23 mouse cellular contexts compared by ENCODE assay signal in genomic region chr17:29678526-29678925, GRCm38 (mm10). TPM values are rescaled to one million over a fixed set of nuclear protein-coding genes. Genes with fewer than 3 reads are reported as not detected.
DNase-seq lines count a peak whose midpoint lies in the region; ATAC-seq and TF ChIP-seq lines count a peak whose summit lies in the region.
"Had no signal": no experiment of that assay in that cellular context is flagged by ENCODE, and none has a peak within 500 bp of the region (broad histone marks: within the 10 kb centered on the region; RNA-seq: fewer than 3 reads in every experiment).

No protein-coding gene starts in this region.

- TF ChIP-seq CTCF in MEL (IDR thresholded peaks at IDR 0.05 in 2 of 3, conservative IDR thresholded peaks at IDR 0.05 in 1 of 3; ENCODE audit: control insufficient read depth in 1 of 3, insufficient read depth in 1 of 3, low read depth in 2 of 3, low read length in 3 of 3, poor library complexity in 1 of 3, severe bottlenecking in 1 of 3) = no peak

- no peaks in the 10 kb centered on the region for H3K9me3 ChIP-seq in forebrain, embryonic 13.5 days (replicated peaks)
- no peaks in the 10 kb centered on the region for H3K9me3 ChIP-seq in forebrain, embryonic 10.5 days
- no peaks in the 10 kb centered on the region for H3K9me3 ChIP-seq in lung, embryonic 15.5 days
- H3K9me3 ChIP-seq in midbrain, embryonic 13.5 days = no peaks in the 10 kb centered on the region
- H3K9me3 ChIP-seq in midbrain, embryonic 15.5 days = no peaks in the 10 kb centered on the region
- no peaks in the 10 kb centered on the region for H3K9me3 ChIP-seq in MEL (replicated peaks; ENCODE audit: insufficient read depth, low read length)
- H3K9me3 ChIP-seq: embryonic facial prominence, embryonic 15.5 days; heart, embryonic 12.5 days; hindbrain, embryonic 10.5 days had no signal

- no peak overlapping the region for H3K4me2 ChIP-seq in forebrain, embryonic 13.5 days
- no peak overlapping the region for H3K4me2 ChIP-seq in lung, embryonic 15.5 days
- H3K4me2 ChIP-seq in midbrain, embryonic 13.5 days (replicated peaks) = no peak overlapping the region
- H3K4me2 ChIP-seq in midbrain, embryonic 15.5 days = no peak overlapping the region
- H3K4me2 ChIP-seq: embryonic facial prominence, embryonic 15.5 days; heart, embryonic 12.5 days; hindbrain, embryonic 14.5 days had no signal

- H3K4me3 ChIP-seq in forebrain, embryonic 13.5 days = no peak overlapping the region
- no peak overlapping the region for H3K4me3 ChIP-seq in forebrain, embryonic 10.5 days
- no peak overlapping the region for H3K4me3 ChIP-seq in lung, embryonic 15.5 days
- H3K4me3 ChIP-seq in midbrain, embryonic 13.5 days (replicated peaks) = no peak overlapping the region
- no peak overlapping the region for H3K4me3 ChIP-seq in midbrain, embryonic 15.5 days
- no peak overlapping the region for H3K4me3 ChIP-seq in MEL (ENCODE audit: control insufficient read depth in 1 of 2, insufficient read depth in 1 of 2, low read depth in 2 of 2, low read length in 2 of 2)
- H3K4me3 ChIP-seq: embryonic facial prominence, embryonic 15.5 days; erythroblast, embryonic 14.5 days; heart, adult 2 months; heart, embryonic 12.5 days; hindbrain, embryonic 10.5 days had no signal

- TF ChIP-seq RAD21 in MEL (IDR thresholded peaks at IDR 0.05; ENCODE audit: low read depth, low read length) = no peak

- H3K79me2 ChIP-seq in MEL (ENCODE audit: control insufficient read depth, insufficient read depth, low read length, poor library complexity) = no peaks in the 10 kb centered on the region

- no peak for TF ChIP-seq EP300 in MEL (IDR thresholded peaks at IDR 0.05; ENCODE audit: low read depth in 1 of 2, low read length in 2 of 2)

- H3K4me1 ChIP-seq in forebrain, embryonic 13.5 days = peaks cover 8% of the 10 kb centered on the region
- no peaks in the 10 kb centered on the region for H3K4me1 ChIP-seq in forebrain, embryonic 10.5 days
- H3K4me1 ChIP-seq in lung, embryonic 15.5 days = peaks cover 16% of the 10 kb centered on the region; the same call in 1 of the 2 replicates
- peaks cover 17% of the 10 kb centered on the region; the same call in 1 of the 2 replicates for H3K4me1 ChIP-seq in midbrain, embryonic 13.5 days (replicated peaks)
- H3K4me1 ChIP-seq in midbrain, embryonic 15.5 days = peaks cover 14% of the 10 kb centered on the region
- H3K4me1 ChIP-seq in MEL (ENCODE audit: control insufficient read depth in 1 of 2, insufficient read depth in 2 of 2, low read length in 2 of 2) = peaks cover 6 to 8% of the 10 kb centered on the region in 2 experiments
- H3K4me1 ChIP-seq: embryonic facial prominence, embryonic 15.5 days had no signal

- H3K36me3 ChIP-seq in forebrain, embryonic 13.5 days (ENCODE audit: poor library complexity, severe bottlenecking) = peaks cover 95% of the 10 kb centered on the region
- peaks cover 100% of the 10 kb centered on the region for H3K36me3 ChIP-seq in forebrain, embryonic 10.5 days (replicated peaks)
- H3K36me3 ChIP-seq in lung, embryonic 15.5 days = peaks cover 67% of the 10 kb centered on the region
- H3K36me3 ChIP-seq in midbrain, embryonic 13.5 days = peaks cover 98% of the 10 kb centered on the region
- H3K36me3 ChIP-seq in midbrain, embryonic 15.5 days (replicated peaks) = peaks cover 45% of the 10 kb centered on the region
- peaks cover 14 to 39% of the 10 kb centered on the region in 2 experiments for H3K36me3 ChIP-seq in MEL (ENCODE audit: control insufficient read depth in 1 of 2, insufficient read depth in 2 of 2, low read length in 2 of 2)

- H3K27ac ChIP-seq in forebrain, embryonic 13.5 days = peak overlapping the region; percentile 31; the same call in 1 of the 2 replicates
- H3K27ac ChIP-seq in forebrain, embryonic 10.5 days = no peak overlapping the region
- peak overlapping the region; percentile 69 for H3K27ac ChIP-seq in lung, embryonic 15.5 days
- no peak overlapping the region for H3K27ac ChIP-seq in midbrain, embryonic 13.5 days
- H3K27ac ChIP-seq in midbrain, embryonic 15.5 days = no peak overlapping the region
- H3K27ac ChIP-seq in MEL (ENCODE audit: control insufficient read depth, low read depth, low read length) = peak overlapping the region; percentile 44; the same call in 1 of the 2 replicates
- H3K27ac ChIP-seq: embryonic facial prominence, embryonic 15.5 days; heart, adult 2 months; hindbrain, embryonic 14.5 days had no signal

- no peak for DNase-seq in forebrain, embryonic 10.5 days (ENCODE audit: extremely low spot score, low spot score)
- DNase-seq in lung, postnatal 36 days = no peak
- no peak for DNase-seq in MEL (ENCODE audit: low read depth, low spot score)
- no peak for DNase-seq in thymus, postnatal 0 days (ENCODE audit: low spot score)
- DNase-seq: adrenal gland, adult 8-10 months; adrenal gland, postnatal 36 days; cerebellum, adult 11 months; cerebellum, adult 8-10 months; cerebellum, postnatal 14 days; embryo, embryonic 11 days; gastrocnemius, postnatal 14 days; heart, adult 2 months had no signal

- no peak for ATAC-seq in forebrain, embryonic 13.5 days
- ATAC-seq in lung, embryonic 15.5 days (ENCODE audit: borderline replicate concordance, extremely low read depth, low FRiP score, low TSS enrichment) = no peak
- ATAC-seq in midbrain, embryonic 13.5 days = no peak
- no peak for ATAC-seq in midbrain, embryonic 15.5 days (replicated peaks)
- ATAC-seq: CD4-positive, CD25-positive, alpha-beta regulatory T cell, adult 4 months; forebrain, embryonic 16.5 days had no signal

- no peak for TF ChIP-seq POLR2A in MEL (IDR thresholded peaks at IDR 0.05; ENCODE audit: control insufficient read depth in 1 of 2, insufficient read depth in 1 of 2, low read depth in 1 of 2, low read length in 2 of 2, poor library complexity in 1 of 2)

- H3K27me3 ChIP-seq in forebrain, embryonic 13.5 days = no peaks in the 10 kb centered on the region
- no peaks in the 10 kb centered on the region for H3K27me3 ChIP-seq in forebrain, embryonic 10.5 days (ENCODE audit: poor library complexity, severe bottlenecking)
- H3K27me3 ChIP-seq in lung, embryonic 15.5 days = no peaks in the 10 kb centered on the region
- H3K27me3 ChIP-seq in midbrain, embryonic 13.5 days = no peaks in the 10 kb centered on the region
- H3K27me3 ChIP-seq in midbrain, embryonic 15.5 days (replicated peaks) = no peaks in the 10 kb centered on the region
- H3K27me3 ChIP-seq in MEL (ENCODE audit: control insufficient read depth in 1 of 2, insufficient read depth in 2 of 2, low read length in 2 of 2) = no peaks in the 10 kb centered on the region
- H3K27me3 ChIP-seq: embryonic facial prominence, embryonic 15.5 days; heart, embryonic 12.5 days had no signal

- H3K9ac ChIP-seq in forebrain, embryonic 13.5 days = no peak overlapping the region
- no peak overlapping the region for H3K9ac ChIP-seq in lung, embryonic 15.5 days
- H3K9ac ChIP-seq in midbrain, embryonic 13.5 days (replicated peaks) = 0 out of 2 replicates have a peak overlapping the region, but pooled peaks have one; percentile 14
- H3K9ac ChIP-seq in midbrain, embryonic 15.5 days = no peak overlapping the region
- H3K9ac ChIP-seq in MEL (ENCODE audit: control insufficient read depth, low read depth, low read length, poor library complexity, severe bottlenecking) = no peak overlapping the region
- H3K9ac ChIP-seq: embryonic facial prominence, embryonic 15.5 days; heart, embryonic 12.5 days; hindbrain, embryonic 14.5 days had no signal

- WGBS in forebrain, embryonic 13.5 days = 88% methylated on average over 8 of the region's 8 CpGs
- 94% methylated on average over 8 of the region's 8 CpGs for WGBS in forebrain, embryonic 10.5 days
- 63% methylated on average over 8 of the region's 8 CpGs for WGBS in lung, embryonic 15.5 days
- WGBS in midbrain, embryonic 13.5 days = 90% methylated on average over 8 of the region's 8 CpGs
- WGBS in midbrain, embryonic 15.5 days = 85% methylated on average over 8 of the region's 8 CpGs

TF ChIP-seq in MEL, 35 proteins besides CTCF, POLR2A, EP300 and RAD21:
- TF ChIP-seq SMC3 (IDR thresholded peaks at IDR 0.05; ENCODE audit: low read depth, low read length) = no peak
- no peak for TF ChIP-seq JUND (IDR thresholded peaks at IDR 0.05; ENCODE audit: low read depth, low read length)
- TF ChIP-seq CHD2 (IDR thresholded peaks at IDR 0.05; ENCODE audit: low read length) = no peak
- TF ChIP-seq POLR2AphosphoS2 (IDR thresholded peaks at IDR 0.05; ENCODE audit: low read length) = no peak
- no peak for TF ChIP-seq ELF1 (IDR thresholded peaks at IDR 0.05; ENCODE audit: low read depth, low read length)
- TF ChIP-seq MYB (IDR thresholded peaks at IDR 0.05; ENCODE audit: low read depth, low read length) = no peak
- no peak for TF ChIP-seq NELFE (IDR thresholded peaks at IDR 0.05; ENCODE audit: low read depth, low read length)
- no peak for TF ChIP-seq TBP (IDR thresholded peaks at IDR 0.05; ENCODE audit: low read depth, low read length)

RNA-seq across cellular contexts. Expression of gene Cmtr1, which starts 18.1 kb away (rescaled TPM):
- 135 and 153 TPM in 2 replicates for polyA plus RNA-seq in forebrain, embryonic 13.5 days (2015; fragmentation: Nextera tagmentation; extraction: Ambion mirVana)
- polyA plus RNA-seq in forebrain, embryonic 10.5 days (2016; fragmentation: Nextera tagmentation; extraction: Ambion mirVana) = 139 and 156 TPM in 2 replicates
- 119 and 122 TPM in 2 replicates for polyA plus RNA-seq in lung, embryonic 15.5 days (2015; fragmentation: Nextera tagmentation; extraction: Ambion mirVana)
- polyA plus RNA-seq in midbrain, embryonic 13.5 days (2015; fragmentation: Nextera tagmentation; extraction: Ambion mirVana) = 138 and 150 TPM in 2 replicates
- 109 and 116 TPM in 2 replicates for polyA plus RNA-seq in midbrain, embryonic 15.5 days (2015; fragmentation: Nextera tagmentation; extraction: Ambion mirVana)
- total RNA-seq in MEL (2012; rRNA removed) = 77.9 and 82.2 TPM in 2 replicates
- 10 to 100 TPM; 47.3 to 99.6 TPM for polyA plus RNA-seq in MEL (2012; ENCODE audit: insufficient read depth in 1 of 2, insufficient read length in 2 of 2, low read depth in 1 of 2, low replicate concordance in 2 of 2, missing spikeins in 1 of 2)
- 131 and 136 TPM in 2 replicates for polyA plus RNA-seq in thymus, postnatal 0 days (2015; fragmentation: Nextera tagmentation; extraction: Ambion mirVana)

RNA-seq across cellular contexts. Expression of gene Ccdc167, which starts 38.3 kb away (rescaled TPM):
- polyA plus RNA-seq in forebrain, embryonic 13.5 days (2015; fragmentation: Nextera tagmentation; extraction: Ambion mirVana) = 13.0 and 14.2 TPM in 2 replicates
- polyA plus RNA-seq in forebrain, embryonic 10.5 days (2016; fragmentation: Nextera tagmentation; extraction: Ambion mirVana) = 16.0 and 17.9 TPM in 2 replicates
- 14.3 and 14.6 TPM in 2 replicates for polyA plus RNA-seq in lung, embryonic 15.5 days (2015; fragmentation: Nextera tagmentation; extraction: Ambion mirVana)
- polyA plus RNA-seq in midbrain, embryonic 13.5 days (2015; fragmentation: Nextera tagmentation; extraction: Ambion mirVana) = 11.4 and 12.0 TPM in 2 replicates
- 9.3 and 10.4 TPM in 2 replicates for polyA plus RNA-seq in midbrain, embryonic 15.5 days (2015; fragmentation: Nextera tagmentation; extraction: Ambion mirVana)
- 12.2 and 13.4 TPM in 2 replicates for total RNA-seq in MEL (2012; rRNA removed)
- polyA plus RNA-seq in MEL (2012; ENCODE audit: insufficient read depth in 1 of 2, insufficient read length in 2 of 2, low read depth in 1 of 2, low replicate concordance in 2 of 2, missing spikeins in 1 of 2) = 10 to 100 TPM in 1 of 2 experiments, not detected in 1; 12.1 TPM
- 9.2 and 10.8 TPM in 2 replicates for polyA plus RNA-seq in thymus, postnatal 0 days (2015; fragmentation: Nextera tagmentation; extraction: Ambion mirVana)

Comparison
In these comparisons a context has a peak if more than half of its experiments do, and no peak if none do; other contexts are left out.
1. H3K27ac ChIP-seq: peak in forebrain, embryonic 13.5 days (single experiment), lung, embryonic 15.5 days (single experiment) and MEL (single experiment); none in forebrain, embryonic 10.5 days (single experiment), midbrain, embryonic 13.5 days (single experiment) and midbrain, embryonic 15.5 days (single experiment).